Mouse (Mus musculus): ENCODE measurements at regions not wholly inside any gene's neighbourhood (a gene's known extent, or its start where the extent isn't known, plus 50 kb on each side); places are given as distances from the start of the nearest gene placed in this dataset.

DNA sequence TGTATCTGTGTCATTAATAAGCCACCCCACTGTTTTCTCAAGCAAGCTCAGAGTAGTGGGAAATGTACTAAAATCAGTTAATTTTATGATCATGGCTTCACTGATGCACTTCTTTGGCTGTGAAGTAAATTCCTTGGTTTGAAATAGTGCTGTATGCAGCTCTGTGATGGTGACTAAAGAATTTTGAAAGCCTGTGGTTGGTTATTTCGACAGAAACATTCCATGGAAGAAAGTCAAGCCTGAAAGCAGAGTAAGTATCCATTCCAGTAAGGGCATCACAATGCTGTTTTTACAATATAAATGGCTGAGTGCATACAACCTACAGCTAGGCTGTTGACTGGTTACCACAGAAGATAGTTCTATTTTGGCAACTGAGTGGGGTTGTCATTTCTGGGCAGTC, 154.2 kb upstream of the Galnt13 start:
- 51% methylated on average over 1 of the region's 1 CpGs for WGBS
- no peak overlapping the region for H3K9ac ChIP-seq
- no peaks in the 10 kb centered on the region for H3K36me3 ChIP-seq
- no peaks in the 10 kb centered on the region for H3K9me3 ChIP-seq
- no peak overlapping the region for H3K27ac ChIP-seq
- H3K27me3 ChIP-seq (replicated peaks), result no peaks in the 10 kb centered on the region
- H3K4me2 ChIP-seq, result no peak overlapping the region
- ATAC-seq (ENCODE audit: insufficient read depth, low FRiP score, low read depth), result no peak
- H3K4me3 ChIP-seq (replicated peaks), result no peak overlapping the region
- H3K4me1 ChIP-seq, result no peaks in the 10 kb centered on the region

DNA sequence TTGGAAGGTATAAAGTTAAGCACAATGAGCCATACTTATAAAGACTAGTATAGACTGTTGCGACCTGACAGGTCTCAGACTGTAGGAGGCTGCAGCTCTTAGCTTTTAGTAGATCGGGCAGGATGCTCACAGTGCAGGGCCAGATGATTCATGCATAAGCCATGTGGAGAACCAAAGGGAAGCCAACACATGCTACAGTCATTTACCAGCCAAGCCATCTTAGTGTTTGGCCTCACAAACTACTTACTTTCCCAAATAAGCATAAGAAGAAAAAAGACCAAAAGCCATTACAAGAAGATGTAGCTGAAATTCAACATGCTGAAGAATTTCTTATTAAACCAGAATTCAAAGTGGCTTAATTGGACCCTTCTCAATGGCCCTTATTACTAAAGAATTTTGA, 152.2 kb upstream of the Galnt13 start:
- H3K4me3 ChIP-seq (replicated peaks), result no peak overlapping the region
- WGBS, result 83% methylated on average over 2 of the region's 2 CpGs
- H3K27me3 ChIP-seq (replicated peaks), result no peaks in the 10 kb centered on the region
- no peak overlapping the region for H3K27ac ChIP-seq
- no peak overlapping the region for H3K4me2 ChIP-seq
- H3K36me3 ChIP-seq, result no peaks in the 10 kb centered on the region
- H3K9ac ChIP-seq, result no peak overlapping the region
- no peak for ATAC-seq (ENCODE audit: insufficient read depth, low FRiP score, low read depth)
- H3K9me3 ChIP-seq, result no peaks in the 10 kb centered on the region
- no peaks in the 10 kb centered on the region for H3K4me1 ChIP-seq

DNA sequence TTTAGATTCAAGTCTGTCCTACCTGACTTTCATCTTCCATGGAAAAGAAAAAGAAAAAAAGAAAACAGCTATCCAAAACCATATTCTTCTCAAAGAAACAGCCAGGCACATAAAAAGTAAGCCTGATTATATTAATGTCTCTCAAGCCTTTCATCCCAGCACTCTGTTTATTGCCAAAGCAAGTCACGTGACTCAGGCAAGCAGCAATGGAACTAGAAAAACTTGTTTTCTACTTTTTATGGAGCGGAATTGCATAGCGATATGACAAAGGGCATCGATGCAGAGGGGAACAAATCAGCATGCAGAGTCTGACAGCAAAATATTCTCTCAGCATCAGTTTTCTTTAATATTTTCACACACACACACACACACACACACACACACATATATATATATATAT, 130.6 kb upstream of the Galnt13 start:
- no peak overlapping the region for H3K4me3 ChIP-seq (replicated peaks)
- ATAC-seq (ENCODE audit: insufficient read depth, low FRiP score, low read depth), result no peak
- H3K27me3 ChIP-seq (replicated peaks), result no peaks in the 10 kb centered on the region
- no peaks in the 10 kb centered on the region for H3K36me3 ChIP-seq
- H3K4me2 ChIP-seq, result no peak overlapping the region
- H3K9me3 ChIP-seq, result no peaks in the 10 kb centered on the region
- 76% methylated on average over 4 of the region's 4 CpGs for WGBS
- no peaks in the 10 kb centered on the region for H3K4me1 ChIP-seq
- no peak overlapping the region for H3K9ac ChIP-seq
- H3K27ac ChIP-seq, result no peak overlapping the region

DNA sequence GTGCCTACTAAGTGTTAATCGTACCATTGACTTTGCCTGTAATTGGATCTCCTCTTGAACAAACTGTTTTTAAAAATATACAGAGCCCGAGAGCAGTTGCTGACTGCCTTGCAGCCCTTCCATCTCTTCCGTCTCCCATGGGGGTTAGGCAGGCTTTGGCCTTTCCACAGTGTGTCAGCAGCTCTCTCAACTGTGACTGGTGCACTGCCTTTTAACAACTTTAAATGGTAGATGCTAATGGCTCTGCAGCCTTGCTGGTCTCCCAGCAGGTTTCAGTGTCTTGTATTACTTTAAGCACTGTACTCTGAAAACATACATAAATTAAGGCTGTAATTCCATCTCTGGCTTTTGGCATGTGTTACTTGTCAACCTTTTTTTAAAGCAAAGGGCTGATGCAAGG, 117.6 kb upstream of the Galnt13 start:
- Histone ChIP-seq H3K27me3 (replicated peaks) (no peaks in the 10 kb centered on the region), H3K27ac (no peak overlapping the region), H3K9ac (no peak overlapping the region), H3K4me3 (replicated peaks) (no peak overlapping the region), H3K9me3 (no peaks in the 10 kb centered on the region), H3K4me1 (no peaks in the 10 kb centered on the region), H3K4me2 (no peak overlapping the region), H3K36me3 (no peaks in the 10 kb centered on the region)
- no peak for ATAC-seq (ENCODE audit: insufficient read depth, low FRiP score, low read depth)
- WGBS, result 56% methylated on average over 3 of the region's 3 CpGs

DNA sequence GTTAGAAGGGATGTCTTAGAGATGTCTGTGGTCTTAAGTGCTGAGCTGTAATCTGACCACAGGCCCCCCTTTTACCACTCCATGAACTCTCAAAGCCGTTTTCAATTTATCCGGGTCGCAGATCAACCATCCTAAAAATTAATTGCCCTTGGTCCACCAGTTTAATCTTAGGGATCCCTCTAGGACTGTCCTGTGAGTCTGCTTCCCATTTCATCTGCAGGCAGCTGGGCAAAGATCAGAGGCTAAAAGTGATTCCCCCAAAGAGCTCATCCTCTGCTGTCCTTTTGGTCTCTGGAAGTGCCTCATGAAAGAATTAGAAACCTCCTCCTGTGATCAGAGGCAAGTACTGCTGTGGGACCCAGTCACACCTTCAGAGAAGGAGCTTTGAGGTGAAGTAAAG, 69.2 kb upstream of the Galnt13 start:
- ATAC-seq (ENCODE audit: insufficient read depth, low FRiP score, low read depth), result no peak
- Histone ChIP-seq H3K36me3 (no peaks in the 10 kb centered on the region), H3K9me3 (no peaks in the 10 kb centered on the region), H3K4me1 (no peaks in the 10 kb centered on the region), H3K4me3 (replicated peaks) (no peak overlapping the region), H3K27me3 (replicated peaks) (no peaks in the 10 kb centered on the region), H3K27ac (no peak overlapping the region), H3K4me2 (no peak overlapping the region), H3K9ac (no peak overlapping the region)
- 43% methylated on average over 3 of the region's 3 CpGs for WGBS

DNA sequence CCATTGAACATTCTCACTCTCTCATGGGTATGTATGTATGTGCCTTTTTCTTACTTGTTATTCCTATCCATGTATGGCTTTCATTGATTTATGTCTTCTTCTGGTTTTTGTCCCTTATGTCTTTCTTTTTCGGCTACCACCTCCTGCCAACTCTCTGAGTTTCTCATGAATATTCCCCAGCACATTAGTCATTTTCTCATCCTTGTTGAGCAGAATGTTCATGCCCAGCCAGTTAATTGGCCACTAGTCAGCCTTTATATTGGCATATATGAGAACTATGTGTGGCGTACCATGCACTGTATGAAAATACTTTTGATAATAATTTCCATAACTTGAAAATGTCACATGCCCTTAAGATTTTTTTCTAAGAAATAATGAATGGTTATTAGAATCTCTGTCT, 56.8 kb upstream of the Galnt13 start:
- H3K36me3 ChIP-seq, result no peaks in the 10 kb centered on the region
- H3K27me3 ChIP-seq (replicated peaks), result no peaks in the 10 kb centered on the region
- H3K9ac ChIP-seq, result no peak overlapping the region
- H3K27ac ChIP-seq, result no peak overlapping the region
- H3K4me1 ChIP-seq, result no peaks in the 10 kb centered on the region
- no peak for ATAC-seq (ENCODE audit: insufficient read depth, low FRiP score, low read depth)
- 90% methylated on average over 2 of the region's 2 CpGs for WGBS
- H3K4me2 ChIP-seq, result no peak overlapping the region
- H3K4me3 ChIP-seq (replicated peaks), result no peak overlapping the region
- no peaks in the 10 kb centered on the region for H3K9me3 ChIP-seq

Measured in stomach, embryonic 15.5 days (tissue).